Mouse (Mus musculus): ENCODE measurements at regions not wholly inside any gene's neighbourhood (a gene's known extent, or its start where the extent isn't known, plus 50 kb on each side); places are given as distances from the start of the nearest gene placed in this dataset.

DNA sequence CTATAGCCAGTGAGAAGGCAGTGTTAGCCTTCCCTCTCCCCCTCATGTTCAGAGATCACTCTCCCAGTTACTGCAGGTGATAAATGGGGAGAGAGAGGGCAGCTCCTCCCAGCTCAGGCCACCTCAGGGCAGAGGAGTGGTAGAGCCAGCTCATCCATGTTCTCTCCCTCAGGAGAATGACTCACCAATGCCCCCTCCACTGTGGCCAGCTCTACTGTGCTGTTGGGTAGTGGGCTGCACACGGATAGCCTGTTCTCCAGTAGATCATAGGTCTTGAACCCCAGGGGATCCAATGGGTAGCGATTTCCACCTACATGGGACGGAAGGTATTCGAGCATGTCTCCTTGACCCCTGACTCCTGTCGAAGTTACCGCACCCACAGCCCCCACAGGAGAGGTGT is 618.1 kb downstream of the Hs3st4 start:
- 88% methylated on average over 6 of the region's 6 CpGs for WGBS
- no peak overlapping the region for H3K9ac ChIP-seq (ENCODE audit: low read depth, low read length)
- ATAC-seq (replicated peaks; ENCODE audit: low FRiP score, low read depth) (no peak), DNase-seq (ENCODE audit: low spot score) (no peak)
- no peaks in the 10 kb centered on the region for H3K27me3 ChIP-seq (ENCODE audit: insufficient read depth, low read length)
- H3K4me3 ChIP-seq (replicated peaks; ENCODE audit: low read depth, low read length) = no peak overlapping the region
- H3K4me2 ChIP-seq (ENCODE audit: low read length) = no peak overlapping the region
- H3K4me1 ChIP-seq (replicated peaks; ENCODE audit: insufficient read depth, low read length) = no peaks in the 10 kb centered on the region
- no peaks in the 10 kb centered on the region for H3K9me3 ChIP-seq (replicated peaks; ENCODE audit: low read length)
- H3K36me3 ChIP-seq (ENCODE audit: insufficient read depth, low read length) = no peaks in the 10 kb centered on the region
- H3K27ac ChIP-seq = no peak overlapping the region
- no peak for TF ChIP-seq CTCF (IDR thresholded peaks at IDR 0.05; ENCODE audit: low read depth)

DNA sequence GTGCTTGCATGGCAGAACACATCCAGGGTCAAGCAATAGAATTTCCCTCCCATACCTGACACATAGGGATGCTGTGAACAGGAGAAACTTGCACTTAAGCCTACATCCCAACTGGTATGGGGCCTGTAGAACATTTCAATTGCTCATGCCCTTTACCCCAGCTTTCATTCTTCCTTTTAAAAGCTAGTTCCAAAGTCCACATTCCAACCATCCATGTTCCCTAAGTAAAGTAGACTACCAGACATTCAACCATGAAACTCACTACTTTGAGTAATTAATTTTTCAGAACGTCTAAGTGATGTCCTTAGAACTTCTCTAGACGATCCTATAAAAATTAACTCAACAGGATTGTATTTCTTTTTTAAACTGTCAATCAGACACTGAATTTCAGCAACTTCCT is 621.9 kb downstream of the Hs3st4 start:
- Histone ChIP-seq H3K27ac (no peak overlapping the region), H3K27me3 (ENCODE audit: insufficient read depth, low read length) (no peaks in the 10 kb centered on the region), H3K4me3 (replicated peaks; ENCODE audit: low read depth, low read length) (no peak overlapping the region), H3K4me1 (replicated peaks; ENCODE audit: insufficient read depth, low read length) (no peaks in the 10 kb centered on the region), H3K9ac (ENCODE audit: low read depth, low read length) (no peak overlapping the region), H3K9me3 (replicated peaks; ENCODE audit: low read length) (no peaks in the 10 kb centered on the region), H3K4me2 (ENCODE audit: low read length) (no peak overlapping the region), H3K36me3 (ENCODE audit: insufficient read depth, low read length) (no peaks in the 10 kb centered on the region)
- ATAC-seq (replicated peaks; ENCODE audit: low FRiP score, low read depth) = no peak
- no peak for DNase-seq (ENCODE audit: low spot score)
- TF ChIP-seq CTCF (IDR thresholded peaks at IDR 0.05; ENCODE audit: low read depth) = no peak
- WGBS = 39% methylated on average over 2 of the region's 2 CpGs

DNA sequence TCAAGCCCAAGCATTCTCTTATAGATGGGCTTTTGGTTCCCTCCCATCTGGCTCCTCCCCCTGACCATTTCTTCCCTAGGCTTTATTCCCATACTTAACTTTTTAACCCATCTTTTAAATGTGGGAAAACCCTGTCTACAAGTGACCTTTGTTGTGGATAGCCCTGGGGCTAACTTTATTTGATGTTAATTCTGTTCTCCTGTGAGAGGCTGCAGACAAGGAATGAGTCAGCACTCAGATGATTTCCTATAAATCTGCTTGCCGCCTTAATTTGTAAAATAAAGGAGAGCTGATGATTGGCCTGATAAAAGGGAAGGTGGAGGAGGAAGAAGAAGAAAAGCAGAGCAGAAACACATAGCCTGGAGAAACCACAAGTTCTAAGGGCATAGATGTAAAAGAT is 623.3 kb downstream of the Hs3st4 start:
- no peak for TF ChIP-seq CTCF (IDR thresholded peaks at IDR 0.05; ENCODE audit: low read depth)
- no peaks in the 10 kb centered on the region for H3K27me3 ChIP-seq (ENCODE audit: insufficient read depth, low read length)
- H3K9me3 ChIP-seq (replicated peaks; ENCODE audit: low read length) = no peaks in the 10 kb centered on the region
- no peaks in the 10 kb centered on the region for H3K4me1 ChIP-seq (replicated peaks; ENCODE audit: insufficient read depth, low read length)
- H3K9ac ChIP-seq (ENCODE audit: low read depth, low read length) = no peak overlapping the region
- no peak overlapping the region for H3K4me2 ChIP-seq (ENCODE audit: low read length)
- DNase-seq (ENCODE audit: low spot score) (no peak), ATAC-seq (replicated peaks; ENCODE audit: low FRiP score, low read depth) (no peak)
- H3K4me3 ChIP-seq (replicated peaks; ENCODE audit: low read depth, low read length) = no peak overlapping the region
- no peak overlapping the region for H3K27ac ChIP-seq
- H3K36me3 ChIP-seq (ENCODE audit: insufficient read depth, low read length) = no peaks in the 10 kb centered on the region
- WGBS = 53% methylated on average over 1 of the region's 1 CpGs

DNA sequence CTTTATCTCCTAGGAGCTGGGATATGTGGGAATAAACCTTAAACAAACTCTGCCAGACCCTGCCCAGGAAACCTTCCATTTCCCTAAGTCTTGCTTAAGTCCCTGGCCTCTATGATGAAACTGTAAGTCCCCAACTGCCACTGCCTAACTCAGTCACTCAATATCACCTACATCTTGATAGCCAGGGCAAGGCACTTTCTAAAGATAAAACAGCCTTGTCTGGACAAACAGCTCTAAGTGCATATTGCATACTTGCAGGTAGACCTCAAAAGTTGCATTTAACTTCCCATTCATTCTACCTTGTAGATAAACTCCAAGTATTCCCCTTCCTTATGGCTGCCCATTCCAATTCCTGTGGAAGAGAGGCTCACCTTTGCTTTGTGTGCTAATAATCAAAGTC is 624.4 kb downstream of the Hs3st4 start:
- H3K4me1 ChIP-seq (replicated peaks; ENCODE audit: insufficient read depth, low read length) = no peaks in the 10 kb centered on the region
- H3K4me2 ChIP-seq (ENCODE audit: low read length) = no peak overlapping the region
- H3K9me3 ChIP-seq (replicated peaks; ENCODE audit: low read length) = no peaks in the 10 kb centered on the region
- H3K27me3 ChIP-seq (ENCODE audit: insufficient read depth, low read length) = no peaks in the 10 kb centered on the region
- H3K9ac ChIP-seq (ENCODE audit: low read depth, low read length) = no peak overlapping the region
- H3K4me3 ChIP-seq (replicated peaks; ENCODE audit: low read depth, low read length) = no peak overlapping the region
- TF ChIP-seq CTCF (IDR thresholded peaks at IDR 0.05; ENCODE audit: low read depth) = no peak
- no peaks in the 10 kb centered on the region for H3K36me3 ChIP-seq (ENCODE audit: insufficient read depth, low read length)
- no peak for DNase-seq (ENCODE audit: low spot score)
- ATAC-seq (replicated peaks; ENCODE audit: low FRiP score, low read depth) = no peak
- H3K27ac ChIP-seq = no peak overlapping the region

DNA sequence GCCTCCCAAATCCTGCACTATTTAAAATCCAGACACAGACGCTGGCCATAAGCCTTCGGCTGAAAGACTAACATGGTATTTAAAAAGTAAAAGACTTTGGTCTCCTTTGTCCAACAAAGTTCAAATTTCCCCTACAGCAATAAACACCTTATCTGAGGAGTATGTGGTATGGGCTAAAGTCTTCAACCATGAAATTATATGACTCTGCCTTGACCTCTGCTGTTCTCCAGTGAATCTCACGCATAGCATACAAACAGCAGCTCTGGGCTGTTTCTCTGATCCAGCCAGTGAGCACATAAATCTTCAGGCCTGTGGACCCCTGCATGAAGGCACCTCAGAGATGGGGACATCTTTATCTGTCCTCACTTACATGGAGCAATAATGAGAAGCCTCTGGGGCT is 627.8 kb downstream of the Hs3st4 start:
- TF ChIP-seq CTCF (IDR thresholded peaks at IDR 0.05; ENCODE audit: low read depth) = no peak
- H3K36me3 ChIP-seq (ENCODE audit: insufficient read depth, low read length) = no peaks in the 10 kb centered on the region
- no peak overlapping the region for H3K9ac ChIP-seq (ENCODE audit: low read depth, low read length)
- H3K4me3 ChIP-seq (replicated peaks; ENCODE audit: low read depth, low read length) = no peak overlapping the region
- H3K4me2 ChIP-seq (ENCODE audit: low read length) = no peak overlapping the region
- no peaks in the 10 kb centered on the region for H3K9me3 ChIP-seq (replicated peaks; ENCODE audit: low read length)
- ATAC-seq (replicated peaks; ENCODE audit: low FRiP score, low read depth) (no peak), DNase-seq (ENCODE audit: low spot score) (no peak)
- H3K27ac ChIP-seq = no peak overlapping the region
- H3K27me3 ChIP-seq (ENCODE audit: insufficient read depth, low read length) = no peaks in the 10 kb centered on the region
- H3K4me1 ChIP-seq (replicated peaks; ENCODE audit: insufficient read depth, low read length) = no peaks in the 10 kb centered on the region
- whole genome bisulfite sequencing = 48% methylated on average over 3 of the region's 3 CpGs

DNA sequence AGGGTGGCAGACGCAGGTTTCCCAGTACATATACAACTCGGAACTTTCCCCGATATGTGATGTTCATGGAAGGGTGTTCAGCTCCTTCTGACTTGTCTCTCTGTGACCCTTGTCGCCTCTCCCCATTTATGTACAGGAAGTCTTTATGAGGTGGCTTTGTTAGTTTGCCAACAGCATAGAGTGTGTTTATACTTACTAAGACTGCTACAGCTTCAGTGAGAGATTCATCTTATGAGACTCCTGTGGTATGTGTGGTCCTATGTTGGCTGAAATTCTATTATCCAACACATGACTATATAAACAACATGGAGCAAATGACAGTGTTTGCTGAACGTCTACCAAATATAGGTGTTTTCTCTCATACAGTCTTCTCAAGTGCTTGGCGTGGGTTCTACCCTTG is 664.5 kb downstream of the Hs3st4 start:
- no peak for TF ChIP-seq CTCF (IDR thresholded peaks at IDR 0.05; ENCODE audit: low read depth)
- 83% methylated on average over 6 of the region's 6 CpGs for WGBS
- Histone ChIP-seq H3K27me3 (ENCODE audit: insufficient read depth, low read length) (no peaks in the 10 kb centered on the region), H3K9ac (ENCODE audit: low read depth, low read length) (no peak overlapping the region), H3K4me3 (replicated peaks; ENCODE audit: low read depth, low read length) (no peak overlapping the region), H3K4me2 (ENCODE audit: low read length) (no peak overlapping the region), H3K27ac (no peak overlapping the region), H3K9me3 (replicated peaks; ENCODE audit: low read length) (no peaks in the 10 kb centered on the region), H3K4me1 (replicated peaks; ENCODE audit: insufficient read depth, low read length) (0 out of 2 replicates have a peak, but pooled peaks cover 2% of the 10 kb centered on the region), H3K36me3 (ENCODE audit: insufficient read depth, low read length) (no peaks in the 10 kb centered on the region)
- ATAC-seq (replicated peaks; ENCODE audit: low FRiP score, low read depth) (no peak), DNase-seq (ENCODE audit: low spot score) (no peak)

DNA sequence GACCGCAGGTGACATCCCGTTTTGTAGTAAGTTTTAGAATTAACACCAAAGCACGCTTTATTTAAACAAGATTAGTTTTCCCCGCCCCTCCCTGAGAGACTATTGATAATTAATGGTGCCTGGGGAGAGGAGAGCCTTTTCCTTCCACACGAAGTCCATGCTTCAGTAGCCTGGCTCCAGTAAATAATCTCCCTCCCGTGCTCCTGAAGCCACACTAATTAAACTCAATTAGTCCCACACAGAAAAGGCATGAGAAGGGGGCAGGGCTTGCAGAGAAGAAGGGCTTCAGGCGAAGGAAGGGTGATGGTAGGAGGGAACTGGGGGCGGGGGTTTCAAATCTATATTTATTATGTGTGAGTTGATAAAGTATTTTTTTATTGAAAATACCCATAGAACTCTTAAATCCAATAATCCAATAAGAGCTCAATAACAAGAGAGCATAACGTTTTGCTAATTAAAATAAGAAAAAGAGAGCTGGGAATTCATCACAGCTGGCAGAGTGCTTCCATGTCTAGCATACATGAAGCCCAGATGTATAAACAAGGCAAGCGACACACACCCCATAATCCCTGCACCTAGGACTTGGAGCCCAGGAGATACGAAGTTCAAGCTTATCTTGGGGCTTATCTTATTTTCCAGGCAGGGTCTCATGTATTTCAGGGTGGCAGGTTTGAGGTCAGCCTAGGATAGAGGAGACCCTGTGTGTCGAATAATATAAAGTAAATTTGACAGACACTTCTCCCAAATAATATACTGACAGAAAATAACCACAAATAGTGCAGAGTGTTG is 684.7 kb downstream of the Hs3st4 start:
- no peak for TF ChIP-seq CTCF (IDR thresholded peaks at IDR 0.05; ENCODE audit: low read depth)
- no peaks in the 10 kb centered on the region for H3K27me3 ChIP-seq (ENCODE audit: insufficient read depth, low read length)
- H3K4me2 ChIP-seq (ENCODE audit: low read length) = no peak overlapping the region
- 36% methylated on average over 12 of the region's 12 CpGs for WGBS
- ATAC-seq (replicated peaks; ENCODE audit: low FRiP score, low read depth) (no peak), DNase-seq (ENCODE audit: low spot score) (peak; percentile 21)
- no peak overlapping the region for H3K9ac ChIP-seq (ENCODE audit: low read depth, low read length)
- H3K4me1 ChIP-seq (replicated peaks; ENCODE audit: insufficient read depth, low read length) = no peaks in the 10 kb centered on the region
- H3K9me3 ChIP-seq (replicated peaks; ENCODE audit: low read length) = no peaks in the 10 kb centered on the region
- no peak overlapping the region for H3K27ac ChIP-seq
- no peaks in the 10 kb centered on the region for H3K36me3 ChIP-seq (ENCODE audit: insufficient read depth, low read length)
- H3K4me3 ChIP-seq (replicated peaks; ENCODE audit: low read depth, low read length) = no peak overlapping the region
